Mouse (Mus musculus): ENCODE results near the gene M1ap. TPM values are rescaled to one million over a fixed set of nuclear protein-coding genes. Genes with fewer than 3 reads are reported as not detected.

Gene M1ap
- polyA plus RNA-seq, 1 experiment: 0.92 TPM

- no peaks in the 10 kb centered on the region for H3K36me3 ChIP-seq (ENCODE audit: control insufficient read depth, insufficient read depth)
- no peak overlapping the region for H3ac ChIP-seq (ENCODE audit: control insufficient read depth, insufficient read length)
- no peaks in the 10 kb centered on the region for H3K27me3 ChIP-seq (ENCODE audit: control insufficient read depth, insufficient read depth, insufficient read length)
- peak overlapping the region; percentile 4 for H3K4me3 ChIP-seq
- TF ChIP-seq TCF3 (IDR thresholded peaks at IDR 0.05; ENCODE audit: insufficient read length, low read depth): no peak
- no peak for TF ChIP-seq POLR2A (IDR thresholded peaks at IDR 0.05; ENCODE audit: insufficient read length, low read depth)
- peak; percentile 32 for TF ChIP-seq SRF (IDR thresholded peaks at IDR 0.05; ENCODE audit: control insufficient read depth, insufficient read length, low read depth)
- peak; percentile 79 for TF ChIP-seq MAX (IDR thresholded peaks at IDR 0.05; ENCODE audit: low read depth)
- TF ChIP-seq TCF12 (IDR thresholded peaks at IDR 0.05; ENCODE audit: insufficient read depth, poor library complexity, severe bottlenecking): no peak
- TF ChIP-seq CEBPB (IDR thresholded peaks at IDR 0.05; ENCODE audit: insufficient read depth, poor library complexity, severe bottlenecking): 0 out of 2 replicates have a peak, but pooled peaks have one; percentile 37
- no peak for TF ChIP-seq MYOD1 (IDR thresholded peaks at IDR 0.05; ENCODE audit: control insufficient read depth in 1 of 3, insufficient read length in 2 of 3, low read depth in 2 of 3)
- TF ChIP-seq MYOG (IDR thresholded peaks at IDR 0.05; ENCODE audit: control insufficient read depth in 1 of 3, insufficient read depth in 1 of 3, insufficient read length in 2 of 3, low read depth in 2 of 3): no peak
- TF ChIP-seq REST (IDR thresholded peaks at IDR 0.05; ENCODE audit: insufficient read depth, insufficient read length): no peak
- no peak for TF ChIP-seq POLR2AphosphoS2 (IDR thresholded peaks at IDR 0.05; ENCODE audit: insufficient read length, low read depth)
- peak; percentile 78 for TF ChIP-seq USF1 (IDR thresholded peaks at IDR 0.05; ENCODE audit: low read depth)
- no peak for TF ChIP-seq E2F4 (IDR thresholded peaks at IDR 0.05; ENCODE audit: insufficient read depth)
- no peaks in the 10 kb centered on the region for H3K79me2 ChIP-seq (ENCODE audit: control insufficient read depth, insufficient read depth)
- peak overlapping the region; percentile 96 for H3K4me2 ChIP-seq (ENCODE audit: low read depth)
Measured at GRCm38 (mm10) chr6:82996740-82997315, 50.1 kb downstream of the M1ap start.

- Histone ChIP-seq H3K79me2 (ENCODE audit: control insufficient read depth, insufficient read depth) (no peaks in the 10 kb centered on the region), H3K4me3 (peak overlapping the region; percentile 4), H3K4me2 (ENCODE audit: low read depth) (peak overlapping the region; percentile 96), H3ac (ENCODE audit: control insufficient read depth, insufficient read length) (no peak overlapping the region), H3K36me3 (ENCODE audit: control insufficient read depth, insufficient read depth) (no peaks in the 10 kb centered on the region), H3K27me3 (ENCODE audit: control insufficient read depth, insufficient read depth, insufficient read length) (no peaks in the 10 kb centered on the region)
- TF ChIP-seq USF1 (IDR thresholded peaks at IDR 0.05; ENCODE audit: low read depth): peak; percentile 78
- no peak for TF ChIP-seq POLR2A (IDR thresholded peaks at IDR 0.05; ENCODE audit: insufficient read length, low read depth)
Measured at GRCm38 (mm10) chr6:82997511-82998102, 50.9 kb downstream of the M1ap start.

GRCm38 (mm10) chr6:82998326-82998725, 51.6 kb downstream of the M1ap start:
- H3K4me3 ChIP-seq: no peak overlapping the region
- no peaks in the 10 kb centered on the region for H3K79me2 ChIP-seq (ENCODE audit: control insufficient read depth, insufficient read depth)
- no peaks in the 10 kb centered on the region for H3K27me3 ChIP-seq (ENCODE audit: control insufficient read depth, insufficient read depth, insufficient read length)
- TF ChIP-seq POLR2AphosphoS2 (IDR thresholded peaks at IDR 0.05; ENCODE audit: insufficient read length, low read depth) (no peak), USF1 (IDR thresholded peaks at IDR 0.05; ENCODE audit: low read depth) (no peak), TCF12 (IDR thresholded peaks at IDR 0.05; ENCODE audit: insufficient read depth, poor library complexity, severe bottlenecking) (no peak), MAX (IDR thresholded peaks at IDR 0.05; ENCODE audit: low read depth) (no peak), REST (IDR thresholded peaks at IDR 0.05; ENCODE audit: insufficient read depth, insufficient read length) (no peak), MYOD1 (IDR thresholded peaks at IDR 0.05; ENCODE audit: control insufficient read depth in 1 of 3, insufficient read length in 2 of 3, low read depth in 2 of 3) (no peak), TCF3 (IDR thresholded peaks at IDR 0.05; ENCODE audit: insufficient read length, low read depth) (no peak), POLR2A (IDR thresholded peaks at IDR 0.05; ENCODE audit: insufficient read length, low read depth) (no peak), E2F4 (IDR thresholded peaks at IDR 0.05; ENCODE audit: insufficient read depth) (no peak), MYOG (IDR thresholded peaks at IDR 0.05; ENCODE audit: control insufficient read depth in 1 of 3, insufficient read depth in 1 of 3, insufficient read length in 2 of 3, low read depth in 2 of 3) (no peak), CEBPB (IDR thresholded peaks at IDR 0.05; ENCODE audit: insufficient read depth, poor library complexity, severe bottlenecking) (no peak), SRF (IDR thresholded peaks at IDR 0.05; ENCODE audit: control insufficient read depth, insufficient read length, low read depth) (no peak)
- H3K36me3 ChIP-seq (ENCODE audit: control insufficient read depth, insufficient read depth): no peaks in the 10 kb centered on the region
- H3ac ChIP-seq (ENCODE audit: control insufficient read depth, insufficient read length): no peak overlapping the region
- no peak overlapping the region for H3K4me2 ChIP-seq (ENCODE audit: low read depth)

- no peak overlapping the region for H3K4me2 ChIP-seq (ENCODE audit: low read depth)
- no peak for TF ChIP-seq CEBPB (IDR thresholded peaks at IDR 0.05; ENCODE audit: insufficient read depth, poor library complexity, severe bottlenecking)
- no peak for TF ChIP-seq MYOG (IDR thresholded peaks at IDR 0.05; ENCODE audit: control insufficient read depth in 1 of 3, insufficient read depth in 1 of 3, insufficient read length in 2 of 3, low read depth in 2 of 3)
- TF ChIP-seq POLR2A (IDR thresholded peaks at IDR 0.05; ENCODE audit: insufficient read length, low read depth): no peak
- no peak for TF ChIP-seq REST (IDR thresholded peaks at IDR 0.05; ENCODE audit: insufficient read depth, insufficient read length)
- no peaks in the 10 kb centered on the region for H3K27me3 ChIP-seq (ENCODE audit: control insufficient read depth, insufficient read depth, insufficient read length)
- H3K79me2 ChIP-seq (ENCODE audit: control insufficient read depth, insufficient read depth): no peaks in the 10 kb centered on the region
- H3K4me3 ChIP-seq: no peak overlapping the region
- H3K36me3 ChIP-seq (ENCODE audit: control insufficient read depth, insufficient read depth): no peaks in the 10 kb centered on the region
- H3ac ChIP-seq (ENCODE audit: control insufficient read depth, insufficient read length): no peak overlapping the region
Measured at GRCm38 (mm10) chr6:82999986-83000385, 53.3 kb downstream of the M1ap start.

- Histone ChIP-seq H3K4me3 (no peak overlapping the region), H3K79me2 (ENCODE audit: control insufficient read depth, insufficient read depth) (no peaks in the 10 kb centered on the region), H3K4me2 (ENCODE audit: low read depth) (no peak overlapping the region), H3K27me3 (ENCODE audit: control insufficient read depth, insufficient read depth, insufficient read length) (no peaks in the 10 kb centered on the region), H3ac (ENCODE audit: control insufficient read depth, insufficient read length) (no peak overlapping the region), H3K36me3 (ENCODE audit: control insufficient read depth, insufficient read depth) (no peaks in the 10 kb centered on the region)
- peak in 1 of 3 experiments; percentile 56 for TF ChIP-seq MYOD1 (IDR thresholded peaks at IDR 0.05; ENCODE audit: control insufficient read depth in 1 of 3, insufficient read length in 2 of 3, low read depth in 2 of 3)
- TF ChIP-seq POLR2A (IDR thresholded peaks at IDR 0.05; ENCODE audit: insufficient read length, low read depth): no peak
- TF ChIP-seq USF1 (IDR thresholded peaks at IDR 0.05; ENCODE audit: low read depth): no peak
Measured at GRCm38 (mm10) chr6:83003082-83003481, 56.4 kb downstream of the M1ap start.
